Mouse (Mus musculus) hematopoietic stem cell, adult 5-6 weeks (primary cell): Measurements from ENCODE around the gene Rnf113a1. TPM values are rescaled to one million over a fixed set of nuclear protein-coding genes. Genes with fewer than 3 reads are reported as not detected.
"Not testable (repeated sequence)": the region's sequence is repeated elsewhere in the genome, so short reads cannot be mapped to it uniquely, and the experiment has no call there.

Experiments used
- ATAC-seq, 2 experiments: fragments of 125-278 bp in 1 of 2; replicated peaks in 1 of 2; 2 replicates each; pipeline ENCODE4 v1.8.0; 2016 to 2017; ENCODE audit warnings: inconsistent platforms in 2 of 2, mild to moderate bottlenecking in 2 of 2, moderate number of reproducible peaks in 2 of 2, low read depth in 1 of 2, moderate TSS enrichment in 1 of 2; ENCODE audit not compliant: low FRiP score in 2 of 2, poor library complexity in 2 of 2, severe bottlenecking in 2 of 2, insufficient read depth in 1 of 2, low TSS enrichment in 1 of 2
- total RNA-seq: library from RNA; stranded (forward); fragments of 172-1452, 232-1000 nt; gene quantifications from 2 replicates; pipeline ENCODE4 v1.2.3, GENCODE M21; 2017

Gene Rnf113a1
- 1.0 and 1.9 TPM in 2 replicates for total RNA-seq

GRCm38 (mm10) chrX:37191105-37191743 is at the start of gene Rnf113a1, which contains the start of gene Ndufa1:
TSS of gene Rnf113a1 (plus strand) at chrX:37191245.
TSS of gene Ndufa1 (minus strand) at chrX:37191163.
- ATAC-seq: peak; percentile 85 to 96

- ATAC-seq: no peak
These were observed 49.3 kb upstream of the Rnf113a1 start for GRCm38 (mm10) chrX:37141732-37142131.

DNA sequence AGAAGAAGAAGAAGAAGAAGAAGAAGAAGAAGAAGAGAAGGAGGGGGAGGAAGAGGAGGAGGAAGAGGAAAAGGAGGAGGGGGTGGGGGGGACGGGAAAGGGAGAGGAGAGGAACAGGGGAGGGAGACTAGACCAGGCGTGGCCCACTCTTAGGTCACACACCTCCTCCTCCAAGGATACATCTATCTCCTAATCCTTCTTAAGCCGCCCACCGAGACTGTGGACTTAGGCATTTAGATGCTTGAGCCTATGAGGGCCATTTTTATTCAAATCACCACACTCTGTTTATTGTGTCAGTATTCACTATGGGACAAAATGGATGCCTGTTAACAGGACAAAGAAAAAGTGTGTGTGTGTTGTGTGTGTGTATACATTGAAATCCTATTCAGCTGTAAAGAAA is 46.5 kb upstream of the Rnf113a1 start:
- not testable (repeated sequence) for ATAC-seq

DNA sequence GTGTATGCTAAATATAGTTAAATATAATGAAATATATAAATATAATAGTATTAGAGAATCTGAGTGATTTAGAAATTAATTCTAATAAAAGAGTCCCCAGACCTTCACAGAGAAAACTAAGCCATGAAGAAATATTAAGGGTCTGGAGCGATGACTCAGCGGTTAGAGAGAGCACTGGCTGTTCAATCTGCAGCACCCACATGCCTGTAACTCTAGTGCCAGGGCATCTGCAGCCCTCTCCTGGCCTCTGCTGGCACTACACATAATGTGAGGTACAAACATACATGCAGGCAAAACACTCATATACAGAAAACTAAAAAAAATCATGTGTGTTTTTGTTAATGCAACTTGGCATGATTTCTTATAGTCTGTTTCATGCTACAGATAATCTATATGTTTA is 46.1 kb upstream of the Rnf113a1 start:
- peak; percentile 84 to 91 for ATAC-seq

GRCm38 (mm10) chrX:37157839-37158238 is 33.2 kb upstream of the Rnf113a1 start:
- no peak; a peak in 1 of 4 replicates for ATAC-seq

DNA sequence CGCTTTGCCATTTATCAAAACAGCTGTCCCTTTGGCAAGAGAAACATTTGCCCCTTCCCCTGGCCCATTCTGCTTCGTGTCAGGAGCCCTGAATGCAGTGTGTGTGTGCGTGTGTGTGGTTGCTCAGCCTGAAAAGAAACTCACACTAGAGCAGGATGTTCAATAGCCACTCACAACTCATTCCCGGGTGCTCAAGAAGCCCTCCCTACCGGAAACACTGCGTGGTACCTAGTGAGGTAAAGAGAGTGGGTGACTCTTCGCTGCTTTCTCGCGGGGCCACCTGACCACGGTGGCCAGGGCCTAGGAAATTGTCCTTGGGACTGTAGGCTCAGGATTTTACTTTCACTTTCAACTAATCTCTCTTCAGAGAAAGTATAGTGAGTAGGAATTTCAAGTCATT is 29.9 kb upstream of the Rnf113a1 start:
- ATAC-seq: peak in 1 of 2 experiments; percentile 42; a peak in 1 of 4 replicates

DNA sequence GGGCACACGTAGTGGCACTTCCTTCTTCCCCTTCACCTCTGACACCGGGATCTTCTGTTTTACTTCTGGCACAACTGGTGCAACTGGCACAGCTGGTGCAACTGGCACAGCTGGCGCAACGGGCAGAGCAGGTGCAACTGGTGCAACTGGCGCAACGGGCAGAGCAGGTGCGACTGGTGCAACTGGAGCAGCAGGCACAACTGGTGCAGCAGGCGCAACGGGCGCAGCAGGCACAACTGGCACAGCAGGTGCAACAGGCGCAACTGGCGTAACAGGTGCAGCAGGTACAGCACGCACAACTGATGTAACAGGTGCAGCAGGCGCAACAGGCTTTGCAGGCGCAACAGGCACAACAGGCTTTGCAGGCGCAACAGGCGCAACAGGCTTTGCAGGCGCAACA is 27.9 kb upstream of the Rnf113a1 start:
- ATAC-seq: no peak

- ATAC-seq: peak; percentile 62 to 66; a peak in 2 of 4 replicates
These were observed 24.0 kb upstream of the Rnf113a1 start for GRCm38 (mm10) chrX:37167085-37167484.

DNA sequence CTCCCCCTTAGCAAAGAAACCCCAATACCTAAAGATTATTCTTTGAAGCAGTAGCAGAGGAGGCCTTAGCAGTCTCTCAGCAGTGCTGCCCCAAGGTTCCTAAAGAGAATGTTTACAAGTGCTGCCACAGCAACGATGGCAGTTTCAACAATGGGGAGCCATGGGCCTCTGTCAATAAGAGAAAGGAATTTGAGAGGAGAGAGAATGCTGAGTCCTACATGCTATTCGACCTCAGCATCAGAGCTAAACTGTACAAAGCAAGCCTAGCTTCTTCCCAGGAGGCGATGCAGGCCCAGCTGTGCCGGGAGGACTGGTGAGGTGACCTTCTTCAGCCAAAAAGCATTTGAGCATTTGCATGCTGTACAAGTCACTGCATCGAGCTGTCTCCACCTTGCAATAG is 22.3 kb upstream of the Rnf113a1 start, which contains the start of gene Akap14:
Akap14 (minus strand) TSS at position 101 of the 400 bp plus-strand sequence.
- no peak for ATAC-seq

GRCm38 (mm10) chrX:37184401-37184800 is 6.6 kb upstream of the Rnf113a1 start:
- ATAC-seq: not testable (repeated sequence)

- ATAC-seq: 0 out of 4 replicates have a peak, but pooled peaks of 1 of the 2 experiments have one; percentile 6
These were observed 315 bp upstream of the Rnf113a1 start for GRCm38 (mm10) chrX:37190755-37191104.

GRCm38 (mm10) chrX:37191744-37192379 is 817 bp downstream of the Rnf113a1 start:
- peak; percentile 23 to 36; a peak in 3 of 4 replicates for ATAC-seq

DNA sequence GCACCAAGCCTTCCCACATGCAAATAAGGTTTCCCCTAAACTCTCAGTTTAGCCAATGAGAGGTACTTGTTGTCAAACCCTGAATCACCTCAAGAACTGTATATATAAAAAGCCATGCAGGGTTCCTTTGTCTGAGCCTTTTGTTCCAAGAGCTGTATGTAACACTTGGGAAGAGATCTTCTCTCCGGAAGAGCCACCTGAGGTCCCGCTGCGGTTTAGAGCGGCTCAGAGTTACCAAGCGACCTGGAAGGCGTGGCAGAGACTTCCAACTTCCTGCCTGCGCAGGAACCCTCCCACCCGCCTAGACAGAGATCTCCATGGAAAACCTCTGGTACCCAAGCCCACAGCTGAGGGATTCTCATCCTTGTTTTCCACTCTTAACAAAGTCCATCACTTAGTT is 7.6 kb downstream of the Rnf113a1 start:
- no peak for ATAC-seq

DNA sequence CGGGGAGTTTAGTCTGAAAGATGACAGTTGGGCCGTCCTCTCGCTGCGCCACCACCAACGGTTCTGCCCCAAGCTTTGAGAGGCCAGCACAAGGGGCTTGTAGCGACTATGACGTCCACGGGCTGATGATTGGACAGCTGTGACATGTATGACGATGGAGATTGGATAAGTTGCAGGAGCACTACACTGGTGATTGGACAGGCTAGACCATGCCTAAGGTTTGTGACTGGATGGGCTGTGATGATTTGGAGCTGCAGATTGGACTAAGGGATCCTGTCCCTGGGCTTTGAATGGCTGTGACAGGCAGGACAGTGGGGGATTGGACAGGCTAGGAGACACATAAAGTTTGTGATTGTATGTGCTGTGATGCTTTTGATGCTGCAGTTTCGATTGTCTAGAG is 19.9 kb downstream of the Rnf113a1 start, which contains the start of gene Gm9:
Gm9 (minus strand) TSS at position 101 of the 400 bp plus-strand sequence.
- no peak for ATAC-seq

GRCm38 (mm10) chrX:37222158-37222557 is 31.1 kb downstream of the Rnf113a1 start, which contains the start of gene Rhox1:
TSS of gene Rhox1 (minus strand) at chrX:37222258.
- ATAC-seq: not testable (repeated sequence)
